Mouse (Mus musculus) forebrain, postnatal 0 days (tissue): ENCODE data around the gene Cd4. TPM values are rescaled to one million over a fixed set of nuclear protein-coding genes. Genes with fewer than 3 reads are reported as not detected.

Source experiments
- ATAC-seq: fragments of 200-750 bp; cut with Nextera tagmentation; 2 replicates; pipeline ENCODE4 v1.8.0; 2017; ENCODE audit warnings: mild to moderate bottlenecking, moderate library complexity
- DNase-seq: peaks from one replicate; pipeline ENCODE4 v3.0.0-alpha.2; 2015
- H3K27ac ChIP-seq: fragments of 300-500 bp; sonication (generic); 2 replicates; pipeline ENCODE4 v1.5.1; 2014; ENCODE audit warnings: low read depth, mild to moderate bottlenecking, antibody characterized with exemption, low read length, moderate library complexity, mixed read lengths
- H3K27me3 ChIP-seq: fragments of 300-500 bp; sonication (generic); 2 replicates; pipeline ENCODE4 v1.6.1; 2014; ENCODE audit warnings: mild to moderate bottlenecking, low read length, mixed read lengths; ENCODE audit not compliant: insufficient read depth
- H3K36me3 ChIP-seq: fragments of 300-500 bp; sonication (generic); 2 replicates; pipeline ENCODE4 v1.6.1; 2014; ENCODE audit warnings: mild to moderate bottlenecking, moderate library complexity; ENCODE audit not compliant: insufficient read depth
- H3K4me1 ChIP-seq: fragments of 300-500 bp; sonication (generic); 2 replicates; pipeline ENCODE4 v1.6.1; 2014; ENCODE audit warnings: antibody characterized with exemption; ENCODE audit not compliant: insufficient read depth
- H3K4me2 ChIP-seq: fragments of 300-500 bp; sonication (generic); 2 replicates; pipeline ENCODE4 v1.6.1; 2014; ENCODE audit warnings: low read depth, mild to moderate bottlenecking, moderate library complexity
- H3K4me3 ChIP-seq: fragments of 300-500 bp; sonication (generic); 2 replicates; pipeline ENCODE4 v1.5.1; 2014; ENCODE audit warnings: low read depth, low read length, mixed read lengths
- H3K9ac ChIP-seq: fragments of 300-500 bp; sonication (generic); 2 replicates; pipeline ENCODE4 v1.6.1; 2014; ENCODE audit warnings: mild to moderate bottlenecking
- H3K9me3 ChIP-seq: fragments of 300-500 bp; sonication (generic); 2 replicates; pipeline ENCODE4 v1.6.1; 2016; ENCODE audit warnings: low read length
- CTCF ChIP-seq: sonication (generic); IDR thresholded peaks from 2 replicates; pipeline ENCODE4 v1.5.1; 2016; ENCODE audit warnings: antibody characterized with exemption, control low read depth, low read depth
- WGBS: fragments of 180-500 bp; shearing (Covaris S2); extraction: QIAGEN DNeasy Blood & Tissue Kit; methylation state at CpG from one replicate; pipeline ENCODE4 v1.1.7; 2014; 5-methylcytosine and 5-hydroxymethylcytosine counted together
- polyA plus RNA-seq: library from polyadenylated mRNA; unstranded; fragments of >200 nt; fragmentation: Nextera tagmentation; extraction: Ambion mirVana; gene quantifications from 2 replicates; pipeline ENCODE4 v1.2.1, GENCODE M21; 2015
- total RNA-seq: library from RNA; depleted of rRNA; stranded (reverse); fragments of >200 nt; gene quantifications from 2 replicates; pipeline ENCODE4 v1.2.3, GENCODE M21; 2014

Cd4 gene
- total and polyA plus RNA-seq, 2 experiments from 2014 or later = 0.25 to 0.57 TPM

DNA sequence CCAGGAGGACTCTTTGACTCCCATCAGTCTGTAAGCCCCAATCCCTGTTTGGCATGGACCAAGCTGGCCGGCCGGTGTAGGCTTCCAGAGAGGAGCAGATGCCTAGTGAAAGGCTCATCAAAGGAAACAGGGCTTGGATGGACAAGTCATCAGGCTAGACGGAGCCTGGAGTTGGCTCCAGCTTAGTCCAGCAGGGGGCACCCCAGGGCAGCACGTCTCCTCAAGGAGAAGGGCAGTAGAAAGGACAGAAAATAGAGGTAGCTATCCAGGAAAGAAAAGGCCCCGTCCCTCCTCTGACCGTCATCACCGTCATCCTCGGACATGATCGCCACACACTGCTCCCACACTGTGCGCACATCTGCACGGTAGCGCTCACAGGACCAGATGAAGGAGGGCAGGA, 28.3 kb downstream of the Cd4 start:
- H3K4me3 ChIP-seq = no peak overlapping the region
- no peaks in the 10 kb centered on the region for H3K27me3 ChIP-seq
- WGBS = 8% methylated on average over 12 of the region's 12 CpGs
- H3K27ac ChIP-seq = peak overlapping the region; percentile 54; the same call in 1 of the 2 replicates
- peak; percentile 89 for TF ChIP-seq CTCF
- peaks cover 14% of the 10 kb centered on the region for H3K4me1 ChIP-seq
- peak; percentile 85 for DNase-seq
- H3K36me3 ChIP-seq = peaks cover 20% of the 10 kb centered on the region; the same call in 1 of the 2 replicates
- peak overlapping the region; percentile 35; the same call in 1 of the 2 replicates for H3K9ac ChIP-seq
- H3K9me3 ChIP-seq = no peaks in the 10 kb centered on the region
- no peak for ATAC-seq
- H3K4me2 ChIP-seq = peak overlapping the region; percentile 23

DNA sequence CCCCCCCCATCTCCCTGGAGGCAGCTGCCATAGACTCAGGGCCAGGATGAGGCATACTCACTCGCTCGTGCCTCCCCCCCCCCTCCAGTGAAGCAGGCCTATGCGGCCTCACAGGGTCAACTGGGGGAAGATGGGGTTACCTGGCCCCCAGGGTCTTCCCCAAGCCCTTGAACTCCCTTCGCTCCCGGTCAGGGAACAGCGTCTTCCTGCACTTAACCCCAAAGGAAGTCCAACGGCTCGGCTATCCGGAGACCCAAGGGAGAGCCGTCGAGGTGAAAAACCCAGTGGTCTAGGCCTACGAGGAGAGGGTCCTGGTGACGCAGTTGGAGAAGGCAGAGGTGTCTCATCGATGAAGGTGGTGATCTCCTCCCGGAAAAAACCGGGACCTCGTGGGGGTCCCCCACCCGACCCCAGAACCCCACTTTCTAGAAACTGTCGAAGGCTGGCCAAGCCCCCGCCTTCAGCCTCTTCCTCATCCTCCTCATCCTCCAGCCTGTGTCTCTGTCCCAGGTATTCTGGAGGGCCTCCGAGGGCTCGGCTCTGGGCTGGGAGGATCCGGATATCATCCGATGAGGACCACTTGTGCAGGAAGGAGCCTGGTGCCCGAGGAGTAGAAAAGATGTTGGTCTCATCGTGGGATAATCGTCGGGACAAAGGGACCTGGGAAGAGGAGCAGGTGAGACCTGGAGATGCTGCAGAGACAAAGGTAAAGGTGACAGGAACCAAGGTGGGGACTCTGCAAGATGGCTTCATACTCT, 29.3 kb downstream of the Cd4 start:
- Histone ChIP-seq H3K27me3 (no peaks in the 10 kb centered on the region), H3K4me3 (no peak overlapping the region), H3K9me3 (no peaks in the 10 kb centered on the region), H3K4me1 (peaks cover 14% of the 10 kb centered on the region), H3K36me3 (peaks cover 25% of the 10 kb centered on the region; the same call in 1 of the 2 replicates), H3K4me2 (no peak overlapping the region), H3K27ac (no peak overlapping the region), H3K9ac (no peak overlapping the region)
- 85% methylated on average over 25 of the region's 28 CpGs for WGBS
- no peak for DNase-seq
- no peak for TF ChIP-seq CTCF
- ATAC-seq = no peak

DNA sequence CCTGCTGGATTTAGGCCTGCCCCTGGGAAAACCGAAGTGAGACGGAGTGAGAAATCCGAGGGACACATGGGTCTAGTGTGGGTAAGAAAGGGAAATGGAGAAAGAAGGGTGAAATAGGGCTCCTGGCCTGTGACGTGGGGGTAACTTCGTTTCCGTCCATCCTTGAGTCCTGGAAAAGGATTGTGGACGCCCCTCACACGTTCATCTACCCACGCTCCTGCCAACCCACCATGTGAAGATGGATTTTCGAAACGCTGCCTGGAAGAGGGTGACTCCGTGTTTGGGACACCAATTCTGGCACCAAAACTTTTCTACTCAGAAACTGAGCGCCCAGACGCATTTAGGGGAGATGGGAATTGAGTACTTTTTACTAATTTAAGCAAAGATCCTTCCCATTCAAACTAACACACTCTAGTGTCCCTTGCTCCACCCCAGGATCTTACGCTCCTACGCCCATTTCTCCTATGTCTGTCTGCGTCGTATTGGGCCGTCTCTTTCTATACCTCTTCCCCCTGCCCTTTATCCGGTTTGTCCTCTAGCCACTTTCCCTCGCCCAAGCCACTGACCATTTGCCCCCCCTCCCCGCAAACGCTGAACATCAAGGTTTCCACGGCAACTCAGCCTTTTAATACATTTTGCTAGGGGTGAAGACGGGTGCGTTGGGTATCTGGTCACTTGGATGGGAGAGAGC, 30.0 kb downstream of the Cd4 start:
- DNase-seq = no peak
- Histone ChIP-seq H3K9me3 (no peaks in the 10 kb centered on the region), H3K4me1 (peaks cover 14% of the 10 kb centered on the region), H3K36me3 (peaks cover 28% of the 10 kb centered on the region; the same call in 1 of the 2 replicates), H3K4me2 (peak overlapping the region; percentile 84), H3K27ac (peak overlapping the region; percentile 98), H3K27me3 (no peaks in the 10 kb centered on the region), H3K9ac (peak overlapping the region; percentile 98), H3K4me3 (peak overlapping the region; percentile 70)
- 20% methylated on average over 26 of the region's 26 CpGs for WGBS
- TF ChIP-seq CTCF = no peak
- no peak for ATAC-seq

DNA sequence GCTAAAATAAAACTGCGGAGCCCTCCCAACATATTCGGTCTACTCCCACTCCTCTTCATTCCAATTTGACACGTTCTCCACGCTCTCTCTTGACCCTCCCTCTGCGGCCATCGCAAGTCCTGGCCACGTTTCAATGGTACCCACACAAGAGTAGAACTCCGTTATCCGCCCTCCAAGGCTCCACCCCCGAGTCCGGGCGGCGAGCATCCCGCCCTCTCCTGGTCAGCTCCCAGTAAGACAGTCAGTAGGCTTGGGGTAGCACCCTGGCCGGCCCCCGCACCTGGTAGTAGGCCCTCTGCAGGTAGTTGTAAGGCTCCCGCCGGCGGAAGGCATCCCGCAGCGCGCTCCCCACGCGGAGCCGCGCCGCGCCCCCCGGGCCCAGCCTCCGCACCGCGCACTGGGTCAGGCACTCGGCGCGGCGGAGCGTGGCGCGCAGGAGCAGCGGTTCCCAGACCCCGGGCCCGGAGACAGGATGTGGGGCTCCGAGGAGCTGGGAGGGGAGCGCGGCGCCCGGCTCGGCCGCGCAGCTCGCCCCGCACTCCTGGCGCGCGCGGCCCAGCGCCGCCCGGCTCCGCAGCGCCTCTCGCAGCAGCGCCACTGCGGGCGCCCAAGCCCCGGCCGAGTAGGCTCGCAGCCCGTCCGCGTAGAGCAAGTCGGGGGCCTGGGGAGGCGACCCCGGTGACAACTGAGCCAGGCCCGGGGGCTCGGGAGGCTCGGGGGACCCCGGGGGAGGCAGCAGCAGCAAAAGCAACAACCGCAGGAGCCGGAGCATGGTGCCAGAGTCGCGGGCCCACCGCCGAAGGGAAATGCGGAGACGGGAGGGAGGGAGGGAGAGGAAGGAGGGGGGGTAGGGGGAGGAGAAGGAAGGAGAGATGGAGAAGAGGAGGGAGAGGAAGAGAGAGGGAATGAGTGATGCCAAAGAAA, 30.8 kb downstream of the Cd4 start, which contains the start of gene P3h3:
Gene P3h3, minus strand, starts transcription at position 837 of the 924 bp plus-strand sequence.
- ATAC-seq = peak; percentile 89
- H3K27me3 ChIP-seq = no peaks in the 10 kb centered on the region
- 2% methylated on average over 78 of the region's 86 CpGs for WGBS
- peak; percentile 82 for TF ChIP-seq CTCF
- no peaks in the 10 kb centered on the region for H3K9me3 ChIP-seq
- H3K4me2 ChIP-seq = peak within 1 kb of the TSS; percentile 84
- H3K4me3 ChIP-seq = peak within 1 kb of the TSS; percentile 70
- peak within 1 kb of the TSS; percentile 98 for H3K27ac ChIP-seq
- peak within 1 kb of the TSS; percentile 98 for H3K9ac ChIP-seq
- peak; percentile 90 for DNase-seq
- H3K36me3 ChIP-seq = peaks cover 33% of the 10 kb centered on the region; the same call in 1 of the 2 replicates
- peaks cover 7% of the 10 kb centered on the region for H3K4me1 ChIP-seq

DNA sequence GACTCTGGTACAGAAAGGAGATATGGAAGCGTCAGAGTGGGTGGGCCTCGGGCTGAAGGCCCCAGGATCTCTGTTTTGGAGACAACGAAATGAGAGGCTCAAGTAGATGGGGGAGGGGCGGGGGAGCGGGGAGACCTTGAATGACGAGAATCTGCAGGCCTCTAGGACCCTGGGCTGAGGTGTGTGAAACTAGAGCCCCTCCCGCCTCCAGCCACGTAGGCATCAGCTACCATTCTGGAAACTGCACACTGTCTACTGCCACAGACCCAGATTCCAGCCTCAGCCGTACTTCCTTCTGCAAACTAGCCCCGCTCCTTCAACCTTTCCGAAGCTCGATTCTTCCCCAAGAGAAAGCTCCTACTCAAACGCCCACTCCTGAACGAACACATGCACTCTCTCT, 31.7 kb downstream of the Cd4 start:
- peaks cover 7% of the 10 kb centered on the region; the same call in 1 of the 2 replicates for H3K4me1 ChIP-seq
- peak overlapping the region; percentile 98 for H3K27ac ChIP-seq
- no peaks in the 10 kb centered on the region for H3K27me3 ChIP-seq
- WGBS = 7% methylated on average over 14 of the region's 14 CpGs
- peak overlapping the region; percentile 70 for H3K4me3 ChIP-seq
- peak overlapping the region; percentile 84 for H3K4me2 ChIP-seq
- DNase-seq = peak; percentile 84
- peaks cover 32% of the 10 kb centered on the region; the same call in 1 of the 2 replicates for H3K36me3 ChIP-seq
- ATAC-seq = peak; percentile 76
- no peaks in the 10 kb centered on the region for H3K9me3 ChIP-seq
- TF ChIP-seq CTCF = no peak
- H3K9ac ChIP-seq = peak overlapping the region; percentile 98

DNA sequence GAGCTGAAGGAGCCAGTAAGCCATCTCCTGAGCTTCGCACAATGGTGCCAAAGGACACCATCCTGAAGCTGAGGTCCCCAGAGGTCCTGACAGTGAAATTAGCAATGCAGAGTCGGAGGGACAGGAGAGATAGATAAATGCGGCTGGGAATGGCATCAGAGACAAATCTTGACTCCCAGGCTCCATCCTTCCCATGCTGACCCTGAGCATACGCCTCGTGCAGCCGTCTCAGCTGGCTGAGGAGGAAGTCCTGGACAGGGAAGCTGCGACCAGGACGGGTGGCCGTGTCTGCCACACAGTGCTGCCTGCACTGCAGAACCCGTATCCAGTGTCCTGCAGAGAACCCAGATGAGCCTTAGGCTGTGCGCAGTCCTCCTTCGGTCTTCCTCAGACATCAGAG, 33.4 kb downstream of the Cd4 start:
- no peak overlapping the region for H3K27ac ChIP-seq
- peaks cover 7% of the 10 kb centered on the region; the same call in 1 of the 2 replicates for H3K4me1 ChIP-seq
- H3K9me3 ChIP-seq = no peaks in the 10 kb centered on the region
- no peak for TF ChIP-seq CTCF
- H3K36me3 ChIP-seq = peaks cover 25% of the 10 kb centered on the region
- WGBS = 76% methylated on average over 12 of the region's 12 CpGs
- H3K4me3 ChIP-seq = no peak overlapping the region
- no peaks in the 10 kb centered on the region for H3K27me3 ChIP-seq
- DNase-seq = no peak
- ATAC-seq = no peak
- H3K4me2 ChIP-seq = no peak overlapping the region
- H3K9ac ChIP-seq = no peak overlapping the region
